Mouse (Mus musculus) activated CD4-positive, CD25-positive, alpha-beta regulatory T cell, adult 4 months (primary cell): Measurements from ENCODE around the gene Slc9a8. TPM values are rescaled to one million over a fixed set of nuclear protein-coding genes. Genes with fewer than 3 reads are reported as not detected.

Experiments
- ATAC-seq: one replicate; pipeline ENCODE4 v1.8.0; 2017
- polyA plus RNA-seq, 2 experiments: library from polyadenylated mRNA; unstranded; fragments of 100-300 nt; shearing (Covaris generic); gene quantifications; one replicate each; pipeline ENCODE4 v1.2.1; 2017

Slc9a8 gene
- polyA plus RNA-seq, 2 experiments from 2014 or later: 35.4 to 43.2 TPM

DNA sequence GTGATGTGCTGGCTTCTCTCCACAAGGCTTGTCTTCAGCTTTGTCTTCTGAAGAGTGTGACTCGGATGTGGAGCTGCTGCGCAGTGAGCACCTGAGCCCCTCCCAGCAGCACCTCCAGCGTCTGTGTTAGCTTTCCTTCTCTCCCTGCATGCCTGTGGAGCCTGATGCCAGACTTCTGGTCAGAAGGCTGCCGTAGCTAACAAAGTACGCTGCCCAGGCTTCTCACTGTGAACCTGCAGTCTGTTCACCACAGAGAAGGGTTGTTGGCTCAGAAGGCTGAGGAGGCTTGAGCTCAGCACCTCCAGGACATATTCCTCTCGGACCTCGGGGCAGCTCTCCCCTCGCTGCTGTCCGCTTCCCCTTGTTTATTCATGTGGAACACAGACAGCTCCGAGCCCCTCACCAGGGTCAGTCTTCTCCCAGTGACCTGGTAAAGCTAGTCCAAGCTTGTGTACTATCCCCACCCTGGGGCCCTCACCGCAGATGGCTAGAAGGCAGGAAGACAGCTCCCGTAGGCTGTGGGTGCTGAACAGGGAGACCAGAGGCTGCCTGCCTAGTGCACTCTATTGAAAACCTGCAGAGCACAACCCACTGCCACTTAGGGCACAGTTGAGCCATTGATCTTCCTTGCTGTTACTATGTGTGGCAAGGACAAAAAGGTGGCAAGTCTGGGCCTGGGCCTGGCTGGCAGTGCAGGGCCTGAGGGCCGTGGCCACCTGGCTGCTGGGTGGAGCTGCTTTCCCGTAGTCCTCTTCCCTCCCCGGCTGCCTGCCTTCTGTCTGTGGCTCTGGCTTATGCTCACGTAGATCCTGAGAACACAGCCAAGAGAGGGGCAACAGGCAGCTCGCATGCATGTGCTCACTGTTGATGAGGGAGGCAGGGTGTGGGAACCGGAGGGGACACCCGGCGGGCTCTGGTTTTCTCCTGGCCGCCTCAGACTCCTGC is 28.1 kb downstream of the Slc9a8 start:
- ATAC-seq: no peak

GRCm38 (mm10) chr2:167450647-167451046 is 29.1 kb downstream of the Slc9a8 start:
- ATAC-seq: no peak

DNA sequence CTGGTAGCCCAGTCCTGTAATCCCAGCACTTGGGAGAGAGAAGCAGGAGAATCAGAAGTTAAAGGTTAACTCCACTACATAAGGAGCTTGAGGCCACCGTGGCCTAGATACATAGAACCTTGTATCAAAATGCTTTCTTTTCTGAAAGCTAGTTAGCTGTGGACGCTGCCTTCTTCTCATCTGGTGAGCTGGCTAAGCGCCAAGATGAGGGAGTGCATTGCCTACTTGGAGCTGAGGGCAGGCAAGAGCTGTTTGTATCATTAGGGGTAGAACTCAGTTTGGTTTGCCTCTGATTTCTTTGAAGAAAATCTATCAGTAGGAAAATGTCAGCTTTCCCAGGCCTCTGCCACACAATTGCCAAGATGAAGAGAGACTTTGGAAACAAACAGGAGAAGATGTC is 32.3 kb downstream of the Slc9a8 start:
- no peak for ATAC-seq

- ATAC-seq: no peak
These were observed 35.0 kb downstream of the Slc9a8 start for GRCm38 (mm10) chr2:167456361-167457020.

DNA sequence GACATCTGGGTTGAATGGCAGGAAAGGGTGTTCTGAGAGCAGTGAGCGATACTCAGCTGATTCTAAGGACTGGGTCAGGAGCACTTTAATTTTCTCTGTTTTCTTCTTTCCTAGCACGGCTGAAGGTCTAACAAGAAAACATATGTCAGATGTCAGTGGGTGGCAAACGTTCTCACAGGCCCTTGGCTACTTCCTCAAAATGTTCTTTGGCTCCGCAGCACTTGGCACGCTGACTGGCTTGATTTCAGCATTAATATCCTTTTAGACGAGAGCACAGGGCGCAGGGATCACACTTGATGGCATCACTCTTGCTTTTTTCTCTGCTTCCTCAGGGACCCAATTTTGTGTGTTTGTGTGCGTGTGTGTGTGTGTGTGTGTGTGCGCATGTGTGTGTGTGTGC is 35.7 kb downstream of the Slc9a8 start:
- no peak for ATAC-seq

DNA sequence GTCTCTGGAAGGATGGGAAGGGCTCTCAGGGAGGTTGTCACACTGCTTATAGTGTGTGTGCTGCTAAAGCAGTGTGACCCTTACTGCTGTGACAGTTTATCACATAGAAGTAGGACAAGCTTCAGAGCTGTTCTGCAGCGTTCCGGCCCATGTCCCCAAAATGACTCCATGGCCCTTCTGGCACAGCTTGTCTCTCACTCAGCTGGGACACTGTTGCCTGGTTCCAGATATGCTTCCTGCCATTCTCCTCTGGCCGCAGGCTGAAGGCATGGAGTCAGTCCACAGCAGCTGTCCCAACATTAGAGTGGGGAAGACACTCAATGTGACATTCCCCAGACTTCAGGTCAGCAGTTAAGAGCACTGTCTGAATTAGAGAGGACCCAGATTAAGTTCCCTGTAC is 37.0 kb downstream of the Slc9a8 start:
- ATAC-seq: no peak

- no peak for ATAC-seq
These were observed 37.8 kb downstream of the Slc9a8 start for GRCm38 (mm10) chr2:167459071-167459865.

DNA sequence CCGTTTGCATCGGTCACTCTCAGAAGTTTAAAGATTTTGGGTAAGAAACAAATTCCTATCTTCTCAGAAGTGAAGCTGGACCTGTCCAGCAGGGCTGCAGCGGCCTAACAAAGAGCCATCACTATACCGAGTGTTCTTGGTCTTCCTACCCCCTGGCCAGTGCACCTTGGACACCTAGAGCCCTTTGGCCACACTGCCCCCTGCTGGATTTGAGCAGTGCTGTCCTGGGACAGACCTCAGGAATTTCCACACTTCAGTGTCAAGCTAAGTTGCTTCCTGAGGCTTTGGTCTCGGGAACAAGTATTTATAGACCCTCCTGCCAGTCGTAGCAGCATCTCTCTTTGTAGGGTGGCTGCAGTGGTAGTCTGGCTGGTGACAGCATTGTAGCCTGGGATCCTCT is 41.4 kb downstream of the Slc9a8 start:
- ATAC-seq: no peak

DNA sequence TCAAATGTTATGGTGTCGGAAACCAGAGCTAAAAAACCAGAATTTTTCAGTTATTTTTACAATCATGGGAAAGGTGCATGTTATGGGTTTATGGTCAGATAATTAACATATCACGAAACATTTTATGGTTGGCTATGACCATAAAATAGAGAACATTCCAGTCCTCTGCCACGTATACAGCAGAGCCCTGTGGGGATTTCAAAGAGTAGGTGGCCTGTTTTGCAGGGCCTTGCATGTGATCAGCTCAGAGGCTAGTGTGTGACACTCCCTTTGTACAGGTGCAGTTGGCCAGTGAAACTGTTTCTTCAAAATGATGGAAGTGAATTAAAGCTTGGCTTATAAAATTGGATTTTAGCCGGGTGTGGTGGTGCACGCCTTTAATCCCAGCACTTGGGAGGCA is 42.3 kb downstream of the Slc9a8 start:
- ATAC-seq: no peak

GRCm38 (mm10) chr2:167465951-167466350 is 44.4 kb downstream of the Slc9a8 start:
- ATAC-seq: no peak

DNA sequence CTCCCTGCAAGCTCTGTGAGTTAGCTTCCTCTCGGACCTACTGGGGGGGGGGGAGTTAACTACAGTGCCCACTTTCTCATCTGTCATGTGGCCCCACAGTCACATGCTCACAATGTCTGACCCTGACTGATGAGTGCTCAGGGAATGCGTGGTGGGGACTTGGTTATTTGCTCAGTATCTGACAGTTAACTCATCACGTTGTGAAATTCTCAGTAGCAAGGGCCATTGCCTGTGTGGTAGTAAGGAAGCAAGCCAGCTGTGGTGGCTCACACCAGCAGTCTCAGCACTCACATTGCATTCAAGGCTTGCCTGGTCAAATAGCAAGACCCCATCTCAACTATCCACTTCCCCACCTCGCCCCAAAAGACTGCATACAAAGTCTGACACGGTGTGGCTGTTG is 45.7 kb downstream of the Slc9a8 start:
- no peak for ATAC-seq

GRCm38 (mm10) chr2:167468444-167468843 is 46.9 kb downstream of the Slc9a8 start:
- ATAC-seq: no peak

DNA sequence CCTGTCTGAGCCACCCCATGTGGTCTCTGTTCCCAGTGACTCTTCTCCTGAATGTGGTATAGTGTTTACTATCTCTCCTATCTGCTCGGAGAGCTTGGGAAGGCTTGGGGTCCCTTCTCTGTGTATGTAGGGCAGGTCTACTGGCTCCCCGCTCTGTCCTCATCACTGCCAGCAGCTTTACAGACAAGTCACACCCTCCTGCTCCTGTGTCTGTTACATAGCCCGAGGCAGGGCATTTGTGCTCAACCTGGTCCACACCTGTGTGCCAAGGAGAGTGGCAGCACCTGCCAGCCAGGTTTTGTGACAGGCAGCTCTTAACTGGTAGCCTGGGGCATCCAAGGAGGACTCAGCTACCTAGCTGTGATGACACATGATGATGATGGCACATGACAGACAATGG is 49.1 kb downstream of the Slc9a8 start:
- ATAC-seq: no peak

DNA sequence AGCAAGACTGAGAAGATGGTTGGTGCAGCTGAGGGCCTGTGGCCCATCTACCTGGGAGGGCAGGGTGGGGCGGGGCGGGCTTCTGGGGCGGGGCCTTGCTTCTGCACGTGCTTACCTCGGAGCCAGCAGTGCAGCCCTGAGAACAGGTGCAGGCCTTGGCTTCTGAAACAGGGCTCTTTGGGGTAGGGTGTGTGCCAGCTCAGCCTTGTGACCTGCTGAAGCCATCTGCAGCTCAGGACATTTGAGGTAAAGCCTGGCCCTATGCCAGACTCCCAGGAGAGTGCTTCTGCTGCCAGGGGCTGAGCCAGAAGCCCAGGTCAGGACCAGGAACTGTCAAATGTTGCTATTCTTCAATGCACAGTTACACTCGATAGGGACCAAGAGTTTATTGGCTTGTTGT is 50.1 kb downstream of the Slc9a8 start:
- ATAC-seq: no peak

DNA sequence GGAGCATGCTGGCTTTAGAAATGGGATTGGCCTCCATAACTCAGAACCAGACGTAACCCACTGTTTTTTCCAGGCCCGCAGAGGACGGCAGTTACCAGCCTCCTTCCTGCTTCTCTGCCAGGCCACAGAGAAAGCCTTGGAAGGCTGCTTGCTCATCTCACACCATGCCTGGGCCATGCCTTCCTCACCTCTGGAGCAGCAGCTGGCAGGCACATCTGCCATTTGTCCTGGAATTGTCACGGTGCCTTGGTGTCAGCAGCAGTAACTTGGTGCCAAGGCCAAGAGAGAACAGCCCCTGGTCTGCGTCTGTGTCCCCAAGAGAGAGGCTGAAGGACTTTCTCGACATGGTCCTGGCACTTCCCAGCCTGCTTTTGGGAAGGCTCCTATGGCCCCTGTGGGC is 52.7 kb downstream of the Slc9a8 start:
- ATAC-seq: no peak

GRCm38 (mm10) chr2:167475596-167475995 is 54.1 kb downstream of the Slc9a8 start:
- no peak for ATAC-seq

- no peak for ATAC-seq
These were observed 54.7 kb downstream of the Slc9a8 start for GRCm38 (mm10) chr2:167476200-167476688.

GRCm38 (mm10) chr2:167476762-167477161 is 55.2 kb downstream of the Slc9a8 start:
- no peak for ATAC-seq

DNA sequence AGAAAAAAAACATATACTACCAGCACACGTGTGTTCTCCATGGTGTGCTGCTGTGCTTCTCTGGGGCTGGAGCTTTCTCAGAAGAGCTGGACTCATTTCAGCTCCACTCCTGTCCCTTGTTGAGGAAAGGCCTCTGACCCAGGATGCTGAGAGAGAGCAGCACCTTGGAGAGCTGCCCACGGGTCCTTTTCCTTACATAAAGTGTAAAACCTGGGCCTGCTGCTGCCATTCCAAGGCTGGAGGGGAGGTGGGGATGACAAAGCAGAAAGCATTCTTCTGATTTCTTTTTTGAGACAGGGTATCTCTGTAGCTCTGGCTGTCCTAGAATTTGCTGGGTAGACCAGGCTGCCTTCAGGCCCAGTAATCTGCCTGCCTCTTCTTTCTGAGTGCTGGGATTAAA is 56.6 kb downstream of the Slc9a8 start:
- no peak for ATAC-seq

- ATAC-seq: no peak
These were observed 58.0 kb downstream of the Slc9a8 start for GRCm38 (mm10) chr2:167479501-167479900.

DNA sequence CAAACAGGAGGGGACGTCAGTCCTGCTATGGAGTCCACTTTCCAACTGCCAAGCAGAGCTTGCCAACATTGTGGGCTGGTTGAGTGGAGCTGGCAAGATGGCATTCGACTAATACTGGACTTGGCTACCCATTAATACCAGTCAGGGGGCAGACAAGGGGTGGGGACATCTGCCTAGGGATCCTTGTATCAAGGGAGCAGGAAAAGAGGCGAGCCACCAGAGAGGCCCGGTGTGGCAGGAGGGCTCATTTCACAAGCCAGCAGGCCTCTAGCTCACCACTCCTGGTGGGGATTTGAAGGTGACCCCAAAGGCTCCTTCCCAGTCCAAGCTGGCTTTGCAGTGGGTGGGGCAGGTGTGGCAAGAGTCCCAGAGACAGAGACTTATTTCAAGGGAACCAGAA is 61.2 kb downstream of the Slc9a8 start:
- ATAC-seq: no peak

DNA sequence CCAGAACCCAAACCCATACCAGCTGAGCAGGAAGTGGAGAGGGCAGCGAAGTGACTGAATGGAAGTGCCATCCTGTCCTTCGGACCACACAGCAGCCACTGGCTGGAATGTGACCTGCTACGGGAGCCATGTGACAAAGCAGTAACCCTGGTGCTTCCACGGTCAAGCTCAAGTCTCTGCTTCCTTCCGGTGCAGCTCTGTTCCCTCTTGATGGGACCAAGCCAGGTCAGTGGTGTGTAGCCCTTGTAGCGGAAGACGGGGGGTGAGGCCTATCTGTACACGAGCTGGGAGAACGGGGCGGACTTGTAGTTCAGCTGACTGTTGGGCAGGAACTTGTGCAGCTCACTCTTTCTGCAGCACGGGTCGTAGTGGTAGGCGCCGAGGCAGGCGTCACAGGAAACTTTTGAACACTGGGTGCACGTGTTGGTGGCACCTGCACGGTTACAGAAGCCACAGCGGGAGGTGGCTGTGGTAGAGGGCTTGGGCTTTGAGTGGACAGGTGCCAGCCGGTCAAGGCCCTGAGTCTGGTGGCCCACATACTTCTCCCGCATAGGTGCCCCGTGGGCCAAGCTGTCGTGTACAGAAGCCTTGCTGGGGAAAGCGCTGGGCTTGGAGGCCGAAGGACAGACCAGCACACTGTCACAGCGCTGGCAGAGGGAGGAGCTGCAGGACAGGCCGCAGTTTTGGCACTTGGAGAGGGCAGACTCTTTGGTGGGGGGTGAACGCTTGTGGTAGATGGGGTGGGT is 61.7 kb downstream of the Slc9a8 start:
- no peak for ATAC-seq
